Mouse (Mus musculus) cortical plate, adult 2 months (tissue): ENCODE results near the gene Elp4.

Experiments used
- CTCF ChIP-seq: fragments of 200-500 bp; IDR thresholded peaks from 2 replicates; pipeline ENCODE4 v1.5.1; 2011; ENCODE audit warnings: mild to moderate bottlenecking, control low read depth, low read length; ENCODE audit not compliant: insufficient read depth; ENCODE audit errors: extremely low read depth
- POLR2A ChIP-seq: fragments of 200-500 bp; IDR thresholded peaks from 2 replicates; pipeline ENCODE4 v1.6.1; 2011; ENCODE audit warnings: mild to moderate bottlenecking, low read length, control low read depth; ENCODE audit not compliant: insufficient read depth; ENCODE audit errors: extremely low read depth

DNA sequence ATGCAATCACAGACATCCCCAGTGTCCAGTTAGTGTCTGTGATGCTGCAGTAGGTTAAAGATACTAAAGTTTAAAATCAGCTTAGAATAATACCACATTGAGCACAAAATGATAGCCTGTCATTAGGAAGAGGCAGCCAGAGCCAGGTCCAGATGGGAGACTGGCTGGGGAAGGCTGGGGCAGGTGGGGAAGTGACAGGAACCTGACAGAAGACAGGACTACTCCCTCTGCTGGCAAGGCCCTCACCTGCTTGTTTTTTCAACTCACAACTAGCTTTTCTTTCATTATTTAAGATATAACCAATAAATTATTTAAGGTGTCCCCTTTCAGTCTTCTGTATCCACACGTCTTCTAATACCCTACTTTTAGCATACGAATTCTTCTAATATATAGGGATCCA is 104.5 kb downstream of the Elp4 start:
- TF ChIP-seq POLR2A (no peak), CTCF (no peak)
